Mouse (Mus musculus): ENCODE measurements around the gene Tpp1. TPM values are rescaled to one million over a fixed set of nuclear protein-coding genes. Genes with fewer than 3 reads are reported as not detected.

The Tpp1 gene
- polyA plus RNA-seq (2015; fragmentation: Nextera tagmentation; extraction: Ambion mirVana): 29.5 and 36.8 TPM in 2 replicates

- Histone ChIP-seq H3K4me1 (peaks cover 14% of the 10 kb centered on the region), H3K36me3 (ENCODE audit: poor library complexity, severe bottlenecking) (peaks cover 77% of the 10 kb centered on the region), H3K4me3 (peak within 1 kb of the TSS; percentile 52), H3K9me3 (replicated peaks) (no peaks in the 10 kb centered on the region), H3K27me3 (no peaks in the 10 kb centered on the region), H3K9ac (peak within 1 kb of the TSS; percentile 74), H3K4me2 (peak within 1 kb of the TSS; percentile 73), H3K27ac (peak within 1 kb of the TSS; percentile 48; the same call in 1 of the 2 replicates)
- ATAC-seq: peak; percentile 95
- 19% methylated on average over 20 of the region's 20 CpGs for WGBS
Observed at GRCm38 (mm10) chr7:105751491-105752433, at the start of gene Tpp1. Gene Tpp1, minus strand, starts transcription at chr7:105752235.

- ATAC-seq: no peak
- H3K4me2 ChIP-seq: no peak overlapping the region
- H3K4me1 ChIP-seq: no peaks in the 10 kb centered on the region
- WGBS: 79% methylated on average over 3 of the region's 3 CpGs
- no peaks in the 10 kb centered on the region for H3K9me3 ChIP-seq (replicated peaks)
- H3K27ac ChIP-seq: no peak overlapping the region
- H3K36me3 ChIP-seq (ENCODE audit: poor library complexity, severe bottlenecking): no peaks in the 10 kb centered on the region
- H3K4me3 ChIP-seq: no peak overlapping the region
- H3K27me3 ChIP-seq: no peaks in the 10 kb centered on the region
- no peak overlapping the region for H3K9ac ChIP-seq
Observed at GRCm38 (mm10) chr7:105796972-105797371, 44.9 kb upstream of the Tpp1 start.

GRCm38 (mm10) chr7:105795759-105796366 is 43.8 kb upstream of the Tpp1 start:
- H3K4me1 ChIP-seq: no peaks in the 10 kb centered on the region
- H3K9ac ChIP-seq: no peak overlapping the region
- H3K9me3 ChIP-seq (replicated peaks): no peaks in the 10 kb centered on the region
- no peak overlapping the region for H3K4me3 ChIP-seq
- no peaks in the 10 kb centered on the region for H3K27me3 ChIP-seq
- WGBS: 18% methylated on average over 7 of the region's 7 CpGs
- no peaks in the 10 kb centered on the region for H3K36me3 ChIP-seq (ENCODE audit: poor library complexity, severe bottlenecking)
- no peak overlapping the region for H3K27ac ChIP-seq
- no peak for ATAC-seq
- no peak overlapping the region for H3K4me2 ChIP-seq

GRCm38 (mm10) chr7:105793701-105794100 is 41.7 kb upstream of the Tpp1 start:
- H3K27me3 ChIP-seq: no peaks in the 10 kb centered on the region
- H3K4me2 ChIP-seq: no peak overlapping the region
- no peaks in the 10 kb centered on the region; the same call in 1 of the 2 replicates for H3K4me1 ChIP-seq
- ATAC-seq: no peak
- no peak overlapping the region for H3K4me3 ChIP-seq
- H3K27ac ChIP-seq: no peak overlapping the region
- H3K9me3 ChIP-seq (replicated peaks): no peaks in the 10 kb centered on the region
- 76% methylated on average over 7 of the region's 7 CpGs for WGBS
- no peak overlapping the region for H3K9ac ChIP-seq
- no peaks in the 10 kb centered on the region for H3K36me3 ChIP-seq (ENCODE audit: poor library complexity, severe bottlenecking)

DNA sequence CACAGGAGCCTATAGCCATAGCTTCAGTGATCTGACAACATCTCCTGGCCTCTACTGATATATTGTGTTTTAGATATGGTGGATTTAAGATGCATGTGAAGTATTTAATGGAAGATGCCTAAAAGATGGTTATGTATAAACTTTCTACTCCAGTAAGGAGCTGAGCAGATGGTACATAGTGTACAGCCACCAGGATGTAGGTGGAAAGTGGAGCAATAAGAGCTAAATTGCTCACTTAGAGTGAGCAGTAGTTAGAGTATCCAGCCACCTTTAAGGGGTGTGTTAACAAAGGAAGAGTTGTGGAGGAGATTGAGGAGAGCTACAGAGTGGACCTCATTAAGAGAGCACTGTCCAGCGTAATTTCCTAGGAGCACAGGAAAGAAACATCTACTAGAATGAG is 39.1 kb upstream of the Tpp1 start:
- WGBS: 91% methylated on average over 1 of the region's 1 CpGs
- H3K9me3 ChIP-seq (replicated peaks): no peaks in the 10 kb centered on the region
- no peak overlapping the region for H3K4me3 ChIP-seq
- peaks cover 11% of the 10 kb centered on the region for H3K4me1 ChIP-seq
- no peak overlapping the region for H3K4me2 ChIP-seq
- H3K36me3 ChIP-seq (ENCODE audit: poor library complexity, severe bottlenecking): no peaks in the 10 kb centered on the region
- no peak for ATAC-seq
- no peaks in the 10 kb centered on the region for H3K27me3 ChIP-seq
- no peak overlapping the region for H3K9ac ChIP-seq
- H3K27ac ChIP-seq: no peak overlapping the region

- Histone ChIP-seq H3K4me3 (peak within 1 kb of the TSS; percentile 99), H3K36me3 (ENCODE audit: poor library complexity, severe bottlenecking) (peaks cover 34% of the 10 kb centered on the region), H3K4me2 (peak within 1 kb of the TSS; percentile 88), H3K27me3 (no peaks in the 10 kb centered on the region), H3K4me1 (peaks cover 48% of the 10 kb centered on the region), H3K9ac (peak within 1 kb of the TSS; percentile 100), H3K9me3 (replicated peaks) (no peaks in the 10 kb centered on the region), H3K27ac (peak within 1 kb of the TSS; percentile 96)
- ATAC-seq: peak; percentile 83
- under 1% methylated on average over 64 of the region's 97 CpGs for WGBS
Observed at GRCm38 (mm10) chr7:105787285-105788140, 35.5 kb upstream of the Tpp1 start, which contains the start of gene Dchs1. Gene Dchs1, minus strand, starts transcription at chr7:105787654.

DNA sequence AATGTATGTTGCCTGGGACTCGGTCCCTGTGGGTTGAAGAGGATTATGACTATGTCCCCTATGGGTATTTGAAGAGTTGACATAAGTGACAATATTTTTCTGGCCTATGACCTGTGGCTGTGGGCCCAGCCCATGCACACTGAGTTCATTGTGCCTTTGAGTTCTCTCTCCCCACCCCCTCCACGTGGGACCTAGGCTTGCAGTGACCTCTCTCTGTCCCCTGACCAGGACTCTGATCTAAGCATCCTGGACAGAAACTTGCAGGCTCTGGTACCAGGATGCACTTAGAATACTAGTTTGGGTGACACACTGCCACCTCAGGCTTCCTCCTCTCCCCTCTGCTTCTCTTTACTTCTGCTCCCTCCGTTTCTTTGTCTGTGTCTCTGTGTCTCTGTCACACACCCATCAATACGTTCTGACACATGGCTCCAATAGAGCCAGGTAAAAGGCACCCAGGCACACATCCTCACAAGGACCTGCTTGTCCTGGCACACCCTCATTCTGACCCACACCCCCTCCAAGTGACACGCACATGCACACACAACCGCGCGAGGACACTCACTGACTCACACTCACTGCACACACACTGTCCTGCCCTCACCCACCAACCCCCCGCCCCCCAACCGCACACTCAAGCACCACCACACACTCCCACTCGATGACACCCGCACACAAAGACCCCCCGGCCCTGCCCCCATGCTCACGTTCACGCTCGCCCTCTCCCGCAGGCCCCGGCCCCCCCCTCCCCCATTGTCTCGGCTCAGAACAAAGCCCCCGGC is 34.7 kb upstream of the Tpp1 start:
- WGBS: 4% methylated on average over 19 of the region's 20 CpGs
- Histone ChIP-seq H3K4me2 (peak overlapping the region; percentile 88), H3K27ac (peak overlapping the region; percentile 96), H3K9ac (peak overlapping the region; percentile 100), H3K27me3 (no peaks in the 10 kb centered on the region), H3K9me3 (replicated peaks) (no peaks in the 10 kb centered on the region), H3K4me1 (peaks cover 49% of the 10 kb centered on the region), H3K4me3 (peak overlapping the region; percentile 99), H3K36me3 (ENCODE audit: poor library complexity, severe bottlenecking) (peaks cover 42% of the 10 kb centered on the region)
- ATAC-seq: peak; percentile 76

DNA sequence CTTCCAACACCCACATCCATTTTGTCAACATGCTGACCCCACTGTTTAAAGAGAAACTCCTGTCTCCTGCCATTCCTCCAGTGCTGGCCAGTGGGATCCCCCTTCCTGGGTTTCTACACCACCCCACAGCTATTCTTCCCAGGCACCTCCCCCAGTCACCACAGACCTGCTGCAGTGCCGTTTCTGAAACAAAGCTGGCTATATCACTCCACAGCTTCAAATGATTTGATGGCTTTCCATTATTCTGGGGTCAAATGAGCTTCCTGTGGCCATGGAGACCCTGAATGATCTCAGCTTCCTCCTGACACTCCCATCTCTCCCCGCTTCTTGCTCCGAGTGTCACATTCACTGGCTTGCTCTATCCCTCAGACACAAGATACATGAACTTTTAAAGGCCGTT is 32.5 kb upstream of the Tpp1 start:
- 12% methylated on average over 4 of the region's 4 CpGs for WGBS
- no peak for ATAC-seq
- Histone ChIP-seq H3K9me3 (replicated peaks) (no peaks in the 10 kb centered on the region), H3K4me2 (peak overlapping the region; percentile 88), H3K4me3 (peak overlapping the region; percentile 99), H3K4me1 (peaks cover 51% of the 10 kb centered on the region), H3K27me3 (no peaks in the 10 kb centered on the region), H3K36me3 (ENCODE audit: poor library complexity, severe bottlenecking) (peaks cover 63% of the 10 kb centered on the region), H3K27ac (0 out of 2 replicates have a peak overlapping the region, but pooled peaks have one; percentile 25), H3K9ac (peak overlapping the region; percentile 51)

DNA sequence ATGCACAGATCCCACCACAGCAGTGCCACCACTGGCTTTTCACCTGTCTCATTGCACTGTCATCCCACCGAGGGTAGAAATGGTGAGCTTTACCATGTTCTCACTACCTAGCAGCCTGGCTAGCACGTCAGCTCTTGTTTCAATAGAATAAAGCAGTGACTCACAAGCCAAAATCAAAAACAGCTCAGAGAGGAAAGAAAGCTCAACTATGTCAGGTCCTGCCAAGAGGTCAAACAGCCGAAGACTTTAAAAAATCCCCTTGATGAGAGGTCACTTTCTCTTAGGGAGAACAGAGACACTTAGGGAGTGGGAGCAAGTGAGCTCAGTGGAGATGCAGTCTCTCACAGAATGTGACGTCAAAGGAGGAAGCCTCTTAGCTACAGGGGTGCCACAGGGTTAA is 31.8 kb upstream of the Tpp1 start:
- Histone ChIP-seq H3K9ac (peak overlapping the region; percentile 52; the same call in 1 of the 2 replicates), H3K9me3 (replicated peaks) (no peaks in the 10 kb centered on the region), H3K36me3 (ENCODE audit: poor library complexity, severe bottlenecking) (peaks cover 70% of the 10 kb centered on the region), H3K27me3 (no peaks in the 10 kb centered on the region), H3K4me3 (0 out of 2 replicates have a peak overlapping the region, but pooled peaks have one; percentile 99), H3K4me2 (peak overlapping the region; percentile 88), H3K4me1 (peaks cover 58% of the 10 kb centered on the region), H3K27ac (no peak overlapping the region)
- WGBS: 53% methylated on average over 4 of the region's 4 CpGs
- ATAC-seq: no peak

GRCm38 (mm10) chr7:105778553-105779265 is 26.7 kb upstream of the Tpp1 start:
- H3K36me3 ChIP-seq (ENCODE audit: poor library complexity, severe bottlenecking): peaks cover 86% of the 10 kb centered on the region
- peak overlapping the region; percentile 61 for H3K27ac ChIP-seq
- no peak overlapping the region for H3K4me3 ChIP-seq
- H3K9ac ChIP-seq: peak overlapping the region; percentile 40; the same call in 1 of the 2 replicates
- peak overlapping the region; percentile 28 for H3K4me2 ChIP-seq
- H3K4me1 ChIP-seq: peaks cover 62% of the 10 kb centered on the region
- ATAC-seq: peak; percentile 57
- no peaks in the 10 kb centered on the region for H3K27me3 ChIP-seq
- WGBS: 40% methylated on average over 4 of the region's 4 CpGs
- no peaks in the 10 kb centered on the region for H3K9me3 ChIP-seq (replicated peaks)
